17 mouse cellular contexts compared by ENCODE assay signal in genomic region chr10:3949306-3949705, GRCm38 (mm10).
"Had no signal": no experiment of that assay in that cellular context is flagged by ENCODE, and none has a peak within 500 bp of the region (broad histone marks: within the 10 kb centered on the region; RNA-seq: fewer than 3 reads in every experiment).

No protein-coding gene starts in this region.

- DNase-seq: left cerebral cortex, postnatal 4 days; liver; liver, embryonic 13.5 days; liver, postnatal 0 days; lung, adult 18-20 months; lung, adult 2 months; lung, embryonic 14.5 days; lung, postnatal 10 days; lung, postnatal 14 days; lung, postnatal 36 days; lung, postnatal 4 days; midbrain, embryonic 14.5 days had no signal

- ATAC-seq: liver, embryonic 12.5 days; liver, postnatal 0 days; lung, postnatal 0 days; midbrain, embryonic 13.5 days; midbrain, embryonic 15.5 days; midbrain, embryonic 16.5 days had no signal
